Mouse (Mus musculus): ENCODE results near the gene Myo5c. TPM values are rescaled to one million over a fixed set of nuclear protein-coding genes. Genes with fewer than 3 reads are reported as not detected.

Myo5c gene
- polyA plus RNA-seq, 1 experiment from 2014 or later: 0.54 TPM

GRCm38 (mm10) chr9:75214743-75215413, 16.9 kb upstream of the Myo5c start:
- DNase-seq (ENCODE audit: low spot score) (no peak), ATAC-seq (ENCODE audit: low FRiP score) (no peak)
- H3K36me3 ChIP-seq (replicated peaks; ENCODE audit: control insufficient read depth, insufficient read depth): peaks cover 83% of the 10 kb centered on the region
- no peak overlapping the region for H3K4me2 ChIP-seq (replicated peaks)
- WGBS: 77% methylated on average over 11 of the region's 11 CpGs
- no peak overlapping the region for H3K9ac ChIP-seq
- H3K4me1 ChIP-seq (replicated peaks; ENCODE audit: control insufficient read depth, insufficient read depth, low read length): no peaks in the 10 kb centered on the region
- no peaks in the 10 kb centered on the region for H3K27me3 ChIP-seq (ENCODE audit: control insufficient read depth, insufficient read depth, low read length)
- H3K27ac ChIP-seq: no peak overlapping the region
- H3K4me3 ChIP-seq (replicated peaks; ENCODE audit: low read length): no peak overlapping the region
- no peaks in the 10 kb centered on the region for H3K9me3 ChIP-seq (ENCODE audit: control insufficient read depth, low read length)

GRCm38 (mm10) chr9:75219942-75220341, 11.9 kb upstream of the Myo5c start:
- DNase-seq (ENCODE audit: low spot score): no peak
- H3K4me3 ChIP-seq (replicated peaks; ENCODE audit: low read length): no peak overlapping the region
- 81% methylated on average over 5 of the region's 5 CpGs for WGBS
- H3K9me3 ChIP-seq (ENCODE audit: control insufficient read depth, low read length): no peaks in the 10 kb centered on the region
- ATAC-seq (ENCODE audit: low FRiP score): no peak
- H3K27me3 ChIP-seq (ENCODE audit: control insufficient read depth, insufficient read depth, low read length): no peaks in the 10 kb centered on the region
- H3K36me3 ChIP-seq (replicated peaks; ENCODE audit: control insufficient read depth, insufficient read depth): peaks cover 60% of the 10 kb centered on the region
- no peak overlapping the region for H3K4me2 ChIP-seq (replicated peaks)
- no peak overlapping the region for H3K9ac ChIP-seq
- no peak overlapping the region for H3K27ac ChIP-seq
- no peaks in the 10 kb centered on the region for H3K4me1 ChIP-seq (replicated peaks; ENCODE audit: control insufficient read depth, insufficient read depth, low read length)

GRCm38 (mm10) chr9:75221420-75222287, 10.2 kb upstream of the Myo5c start:
- ATAC-seq (ENCODE audit: low FRiP score): no peak
- Histone ChIP-seq H3K4me1 (replicated peaks; ENCODE audit: control insufficient read depth, insufficient read depth, low read length) (no peaks in the 10 kb centered on the region), H3K9me3 (ENCODE audit: control insufficient read depth, low read length) (no peaks in the 10 kb centered on the region), H3K4me3 (replicated peaks; ENCODE audit: low read length) (no peak overlapping the region), H3K4me2 (replicated peaks) (no peak overlapping the region), H3K27ac (no peak overlapping the region), H3K36me3 (replicated peaks; ENCODE audit: control insufficient read depth, insufficient read depth) (peaks cover 43% of the 10 kb centered on the region), H3K9ac (no peak overlapping the region), H3K27me3 (ENCODE audit: control insufficient read depth, insufficient read depth, low read length) (no peaks in the 10 kb centered on the region)
- WGBS: 72% methylated on average over 10 of the region's 10 CpGs
- no peak for DNase-seq (ENCODE audit: low spot score)

- ATAC-seq (ENCODE audit: low FRiP score) (no peak), DNase-seq (ENCODE audit: low spot score) (no peak)
- no peak overlapping the region for H3K27ac ChIP-seq
These were observed 1.0 kb downstream of the Myo5c start for GRCm38 (mm10) chr9:75232860-75233259.

GRCm38 (mm10) chr9:75234271-75234741, 2.5 kb downstream of the Myo5c start:
- H3K27ac ChIP-seq: no peak overlapping the region
- DNase-seq (ENCODE audit: low spot score) (no peak), ATAC-seq (ENCODE audit: low FRiP score) (no peak)
- H3K4me1 ChIP-seq (replicated peaks; ENCODE audit: control insufficient read depth, insufficient read depth, low read length): peaks cover 10% of the 10 kb centered on the region
- H3K9ac ChIP-seq: no peak overlapping the region
- WGBS: 45% methylated on average over 7 of the region's 7 CpGs
- no peaks in the 10 kb centered on the region for H3K36me3 ChIP-seq (replicated peaks; ENCODE audit: control insufficient read depth, insufficient read depth)
- H3K4me2 ChIP-seq (replicated peaks): no peak overlapping the region
- no peak overlapping the region for H3K4me3 ChIP-seq (replicated peaks; ENCODE audit: low read length)
- H3K9me3 ChIP-seq (ENCODE audit: control insufficient read depth, low read length): no peaks in the 10 kb centered on the region
- H3K27me3 ChIP-seq (ENCODE audit: control insufficient read depth, insufficient read depth, low read length): peaks cover 36% of the 10 kb centered on the region

More at GRCm38 (mm10) chr9:75232860-75233259, 1.0 kb downstream of the Myo5c start:
- no peak overlapping the region for H3K4me3 ChIP-seq (replicated peaks; ENCODE audit: low read length)
- no peak overlapping the region for H3K9ac ChIP-seq
- H3K4me1 ChIP-seq (replicated peaks; ENCODE audit: control insufficient read depth, insufficient read depth, low read length): peaks cover 10% of the 10 kb centered on the region
- WGBS: 28% methylated on average over 8 of the region's 8 CpGs
- H3K36me3 ChIP-seq (replicated peaks; ENCODE audit: control insufficient read depth, insufficient read depth): no peaks in the 10 kb centered on the region
- H3K9me3 ChIP-seq (ENCODE audit: control insufficient read depth, low read length): no peaks in the 10 kb centered on the region
- no peak overlapping the region for H3K4me2 ChIP-seq (replicated peaks)
- peaks cover 36% of the 10 kb centered on the region for H3K27me3 ChIP-seq (ENCODE audit: control insufficient read depth, insufficient read depth, low read length)

GRCm38 (mm10) chr9:75234983-75235627, 3.3 kb downstream of the Myo5c start:
- Histone ChIP-seq H3K4me3 (replicated peaks; ENCODE audit: low read length) (no peak overlapping the region), H3K4me1 (replicated peaks; ENCODE audit: control insufficient read depth, insufficient read depth, low read length) (peaks cover 10% of the 10 kb centered on the region), H3K36me3 (replicated peaks; ENCODE audit: control insufficient read depth, insufficient read depth) (no peaks in the 10 kb centered on the region), H3K4me2 (replicated peaks) (no peak overlapping the region), H3K9ac (no peak overlapping the region), H3K9me3 (ENCODE audit: control insufficient read depth, low read length) (no peaks in the 10 kb centered on the region), H3K27ac (no peak overlapping the region), H3K27me3 (ENCODE audit: control insufficient read depth, insufficient read depth, low read length) (peaks cover 36% of the 10 kb centered on the region)
- DNase-seq (ENCODE audit: low spot score) (no peak), ATAC-seq (ENCODE audit: low FRiP score) (no peak)
- 76% methylated on average over 12 of the region's 12 CpGs for WGBS

- Histone ChIP-seq H3K4me2 (replicated peaks) (no peak overlapping the region), H3K4me3 (replicated peaks; ENCODE audit: low read length) (no peak overlapping the region), H3K36me3 (replicated peaks; ENCODE audit: control insufficient read depth, insufficient read depth) (no peaks in the 10 kb centered on the region), H3K27me3 (ENCODE audit: control insufficient read depth, insufficient read depth, low read length) (peaks cover 34% of the 10 kb centered on the region), H3K4me1 (replicated peaks; ENCODE audit: control insufficient read depth, insufficient read depth, low read length) (peaks cover 10% of the 10 kb centered on the region), H3K9ac (no peak overlapping the region), H3K9me3 (ENCODE audit: control insufficient read depth, low read length) (no peaks in the 10 kb centered on the region), H3K27ac (no peak overlapping the region)
- WGBS: 64% methylated on average over 2 of the region's 2 CpGs
- ATAC-seq (ENCODE audit: low FRiP score): no peak
- no peak for DNase-seq (ENCODE audit: low spot score)
These were observed 3.9 kb downstream of the Myo5c start for GRCm38 (mm10) chr9:75235696-75236095.

GRCm38 (mm10) chr9:75236416-75237308, 4.8 kb downstream of the Myo5c start:
- WGBS: 86% methylated on average over 12 of the region's 12 CpGs
- Histone ChIP-seq H3K4me3 (replicated peaks; ENCODE audit: low read length) (no peak overlapping the region), H3K27me3 (ENCODE audit: control insufficient read depth, insufficient read depth, low read length) (peaks cover 24% of the 10 kb centered on the region), H3K9ac (no peak overlapping the region), H3K4me2 (replicated peaks) (no peak overlapping the region), H3K27ac (no peak overlapping the region), H3K4me1 (replicated peaks; ENCODE audit: control insufficient read depth, insufficient read depth, low read length) (peaks cover 8% of the 10 kb centered on the region), H3K36me3 (replicated peaks; ENCODE audit: control insufficient read depth, insufficient read depth) (no peaks in the 10 kb centered on the region), H3K9me3 (ENCODE audit: control insufficient read depth, low read length) (no peaks in the 10 kb centered on the region)
- ATAC-seq (ENCODE audit: low FRiP score): no peak
- no peak for DNase-seq (ENCODE audit: low spot score)

All from hindbrain, embryonic 14.5 days (tissue).